Mouse (Mus musculus) embryonic facial prominence, embryonic 14.5 days (tissue): ENCODE results near the gene Dnajb14. TPM values are rescaled to one million over a fixed set of nuclear protein-coding genes. Genes with fewer than 3 reads are reported as not detected.

Source experiments
- ATAC-seq: fragments of 200-750 bp; cut with Nextera tagmentation; 2 replicates; pipeline ENCODE4 v1.8.0; 2017; ENCODE audit warnings: low read depth, moderate number of reproducible peaks, moderate TSS enrichment
- DNase-seq: peaks from one replicate; pipeline ENCODE4 v3.0.0-alpha.2; 2015; ENCODE audit warnings: low spot score
- H3K27ac ChIP-seq: fragments of 300-500 bp; sonication (generic); replicated peaks from 2 replicates; pipeline ENCODE4 v1.5.1; 2014; ENCODE audit warnings: low read depth, mild to moderate bottlenecking, low read length, moderate library complexity
- H3K27me3 ChIP-seq: fragments of 300-500 bp; sonication (generic); replicated peaks from 2 replicates; pipeline ENCODE4 v1.6.1; 2014; ENCODE audit warnings: low read length; ENCODE audit not compliant: control insufficient read depth, insufficient read depth
- H3K36me3 ChIP-seq: fragments of 300-500 bp; sonication (generic); 2 replicates; pipeline ENCODE4 v1.6.1; 2014; ENCODE audit warnings: low read length, mixed read lengths; ENCODE audit not compliant: control insufficient read depth, insufficient read depth
- H3K4me1 ChIP-seq: fragments of 300-500 bp; sonication (generic); 2 replicates; pipeline ENCODE4 v1.6.1; 2014; ENCODE audit warnings: antibody characterized with exemption, low read length; ENCODE audit not compliant: control insufficient read depth, insufficient read depth
- H3K4me2 ChIP-seq: fragments of 300-500 bp; sonication (generic); 2 replicates; pipeline ENCODE4 v1.6.1; 2014; ENCODE audit warnings: low read depth, mild to moderate bottlenecking, low read length, moderate library complexity, mixed read lengths
- H3K4me3 ChIP-seq: fragments of 300-500 bp; sonication (generic); 2 replicates; pipeline ENCODE4 v1.5.1; 2014; ENCODE audit warnings: low read depth, mild to moderate bottlenecking, low read length
- H3K9ac ChIP-seq: fragments of 300-500 bp; sonication (generic); 2 replicates; pipeline ENCODE4 v1.6.1; 2014; ENCODE audit warnings: low read depth, mild to moderate bottlenecking, low read length, moderate library complexity, mixed read lengths
- H3K9me3 ChIP-seq: fragments of 300-500 bp; sonication (generic); 2 replicates; pipeline ENCODE4 v1.6.1; 2016; ENCODE audit warnings: low read length; ENCODE audit not compliant: control insufficient read depth
- WGBS: fragments of 180-500 bp; shearing (Covaris S2); extraction: QIAGEN DNeasy Blood & Tissue Kit; methylation state at CpG from one replicate; pipeline ENCODE4 v1.1.7; 2014; 5-methylcytosine and 5-hydroxymethylcytosine counted together
- polyA plus RNA-seq: library from polyadenylated mRNA; unstranded; fragments of >200 nt; fragmentation: Nextera tagmentation; extraction: Ambion mirVana; gene quantifications from 2 replicates; pipeline ENCODE4 v1.2.1, GENCODE M21; 2014

The Dnajb14 gene
- polyA plus RNA-seq, 1 experiment from 2014 or later = 13.5 TPM

GRCm38 (mm10) chr3:137891089-137891488 is 23.6 kb downstream of the Dnajb14 start:
- Histone ChIP-seq H3K36me3 (peaks cover 58% of the 10 kb centered on the region), H3K9ac (no peak overlapping the region), H3K4me2 (no peak overlapping the region), H3K9me3 (peaks cover 5% of the 10 kb centered on the region; the same call in 1 of the 2 replicates), H3K27ac (no peak overlapping the region), H3K27me3 (no peaks in the 10 kb centered on the region), H3K4me3 (no peak overlapping the region), H3K4me1 (no peaks in the 10 kb centered on the region)
- ATAC-seq (no peak), DNase-seq (no peak)
- 83% methylated on average over 3 of the region's 3 CpGs for WGBS

- no peak overlapping the region for H3K9ac ChIP-seq
- H3K27me3 ChIP-seq = no peaks in the 10 kb centered on the region
- ATAC-seq (no peak), DNase-seq (no peak)
- H3K4me3 ChIP-seq = no peak overlapping the region
- H3K9me3 ChIP-seq = peaks cover 5% of the 10 kb centered on the region; the same call in 1 of the 2 replicates
- 91% methylated on average over 4 of the region's 4 CpGs for WGBS
- H3K36me3 ChIP-seq = peaks cover 53% of the 10 kb centered on the region
- H3K27ac ChIP-seq = no peak overlapping the region
- no peaks in the 10 kb centered on the region for H3K4me1 ChIP-seq
- H3K4me2 ChIP-seq = no peak overlapping the region
These were observed 24.6 kb downstream of the Dnajb14 start for GRCm38 (mm10) chr3:137892118-137892517.

GRCm38 (mm10) chr3:137893789-137894188 is 26.3 kb downstream of the Dnajb14 start:
- H3K4me3 ChIP-seq = no peak overlapping the region
- 91% methylated on average over 4 of the region's 4 CpGs for WGBS
- no peak overlapping the region for H3K9ac ChIP-seq
- ATAC-seq = no peak
- peaks cover 5% of the 10 kb centered on the region; the same call in 1 of the 2 replicates for H3K9me3 ChIP-seq
- H3K4me2 ChIP-seq = no peak overlapping the region
- H3K4me1 ChIP-seq = no peaks in the 10 kb centered on the region
- H3K27me3 ChIP-seq = no peaks in the 10 kb centered on the region
- no peak for DNase-seq
- peaks cover 58% of the 10 kb centered on the region for H3K36me3 ChIP-seq
- H3K27ac ChIP-seq = no peak overlapping the region

- H3K27me3 ChIP-seq = no peaks in the 10 kb centered on the region
- WGBS = 98% methylated on average over 3 of the region's 3 CpGs
- DNase-seq = no peak
These were observed 27.7 kb downstream of the Dnajb14 start for GRCm38 (mm10) chr3:137895196-137895595.

GRCm38 (mm10) chr3:137896386-137896785 is 28.9 kb downstream of the Dnajb14 start:
- H3K27ac ChIP-seq = no peak overlapping the region
- peaks cover 59% of the 10 kb centered on the region for H3K36me3 ChIP-seq
- no peak for DNase-seq
- H3K27me3 ChIP-seq = no peaks in the 10 kb centered on the region
- H3K4me3 ChIP-seq = no peak overlapping the region
- no peak; the same call in 1 of the 2 replicates for ATAC-seq
- H3K9me3 ChIP-seq = peaks cover 5% of the 10 kb centered on the region; the same call in 1 of the 2 replicates
- H3K4me2 ChIP-seq = no peak overlapping the region
- H3K9ac ChIP-seq = no peak overlapping the region
- H3K4me1 ChIP-seq = no peaks in the 10 kb centered on the region
- 80% methylated on average over 4 of the region's 4 CpGs for WGBS

More at GRCm38 (mm10) chr3:137895196-137895595, 27.7 kb downstream of the Dnajb14 start:
- H3K4me1 ChIP-seq = no peaks in the 10 kb centered on the region
- no peak overlapping the region for H3K4me3 ChIP-seq
- H3K4me2 ChIP-seq = no peak overlapping the region
- peaks cover 5% of the 10 kb centered on the region; the same call in 1 of the 2 replicates for H3K9me3 ChIP-seq
- H3K9ac ChIP-seq = no peak overlapping the region
- ATAC-seq = no peak
- H3K36me3 ChIP-seq = peaks cover 54% of the 10 kb centered on the region
- no peak overlapping the region for H3K27ac ChIP-seq

- DNase-seq = no peak
- Histone ChIP-seq H3K27ac (no peak overlapping the region), H3K27me3 (no peaks in the 10 kb centered on the region), H3K4me3 (no peak overlapping the region), H3K9ac (no peak overlapping the region), H3K4me1 (no peaks in the 10 kb centered on the region), H3K4me2 (no peak overlapping the region), H3K36me3 (peaks cover 58% of the 10 kb centered on the region), H3K9me3 (peaks cover 5% of the 10 kb centered on the region; the same call in 1 of the 2 replicates)
- no peak for ATAC-seq
- WGBS = 93% methylated on average over 3 of the region's 3 CpGs
These were observed 29.4 kb downstream of the Dnajb14 start for GRCm38 (mm10) chr3:137896867-137897266.

GRCm38 (mm10) chr3:137897685-137898084 is 30.2 kb downstream of the Dnajb14 start:
- H3K4me2 ChIP-seq = no peak overlapping the region
- no peak overlapping the region for H3K4me3 ChIP-seq
- no peak for ATAC-seq
- no peak overlapping the region for H3K9ac ChIP-seq
- no peaks in the 10 kb centered on the region for H3K27me3 ChIP-seq
- peaks cover 5% of the 10 kb centered on the region; the same call in 1 of the 2 replicates for H3K9me3 ChIP-seq
- no peak for DNase-seq
- WGBS = 87% methylated on average over 5 of the region's 5 CpGs
- H3K27ac ChIP-seq = no peak overlapping the region
- no peaks in the 10 kb centered on the region for H3K4me1 ChIP-seq
- H3K36me3 ChIP-seq = peaks cover 58% of the 10 kb centered on the region

- no peak overlapping the region for H3K9ac ChIP-seq
- peaks cover 2% of the 10 kb centered on the region; the same call in 1 of the 2 replicates for H3K9me3 ChIP-seq
- H3K4me3 ChIP-seq = no peak overlapping the region
- no peaks in the 10 kb centered on the region for H3K27me3 ChIP-seq
- peaks cover 48% of the 10 kb centered on the region for H3K36me3 ChIP-seq
- H3K27ac ChIP-seq = no peak overlapping the region
- ATAC-seq (peak; percentile 53), DNase-seq (peak; percentile 75)
- H3K4me2 ChIP-seq = no peak overlapping the region
- H3K4me1 ChIP-seq = no peaks in the 10 kb centered on the region
- whole genome bisulfite sequencing = 78% methylated on average over 10 of the region's 10 CpGs
These were observed 32.7 kb downstream of the Dnajb14 start for GRCm38 (mm10) chr3:137900149-137900548.

- 59% methylated on average over 2 of the region's 2 CpGs for WGBS
These were observed 45.6 kb downstream of the Dnajb14 start for GRCm38 (mm10) chr3:137913093-137913492.

More at GRCm38 (mm10) chr3:137913093-137913492, 45.6 kb downstream of the Dnajb14 start:
- H3K4me2 ChIP-seq = no peak overlapping the region
- peaks cover 10% of the 10 kb centered on the region; the same call in 1 of the 2 replicates for H3K36me3 ChIP-seq
- H3K27ac ChIP-seq = no peak overlapping the region
- H3K9ac ChIP-seq = no peak overlapping the region
- no peak for DNase-seq
- H3K4me3 ChIP-seq = no peak overlapping the region
- no peaks in the 10 kb centered on the region for H3K9me3 ChIP-seq
- ATAC-seq = no peak
- peaks cover 3% of the 10 kb centered on the region for H3K4me1 ChIP-seq
- no peaks in the 10 kb centered on the region for H3K27me3 ChIP-seq
